15 mouse cellular contexts compared by ENCODE assay signal in genomic region chr14:121592356-121592755, GRCm38 (mm10).
DNase-seq lines count a peak whose midpoint lies in the region; ATAC-seq and TF ChIP-seq lines count a peak whose summit lies in the region.
"Had no signal": no experiment of that assay in that cellular context is flagged by ENCODE, and none has a peak within 500 bp of the region (broad histone marks: within the 10 kb centered on the region; RNA-seq: fewer than 3 reads in every experiment).

No protein-coding gene starts in this region.

- no peaks in the 10 kb centered on the region for H3K9me3 ChIP-seq in heart, embryonic 12.5 days (replicated peaks)
- no peaks in the 10 kb centered on the region for H3K9me3 ChIP-seq in midbrain, embryonic 12.5 days
- H3K9me3 ChIP-seq in midbrain, embryonic 13.5 days, result no peaks in the 10 kb centered on the region
- no peaks in the 10 kb centered on the region for H3K9me3 ChIP-seq in intestine, postnatal 0 days (ENCODE audit: control insufficient read depth)
- H3K9me3 ChIP-seq: forebrain, embryonic 10.5 days; limb, embryonic 10.5 days; liver, embryonic 15.5 days had no signal

- no peaks in the 10 kb centered on the region for H3K27me3 ChIP-seq in heart, embryonic 12.5 days (replicated peaks)
- no peaks in the 10 kb centered on the region for H3K27me3 ChIP-seq in midbrain, embryonic 12.5 days
- H3K27me3 ChIP-seq in midbrain, embryonic 13.5 days, result no peaks in the 10 kb centered on the region
- no peaks in the 10 kb centered on the region for H3K27me3 ChIP-seq in intestine, postnatal 0 days (replicated peaks; ENCODE audit: control insufficient read depth, insufficient read depth, low read length)
- H3K27me3 ChIP-seq: liver, embryonic 15.5 days had no signal

- no peak for TF ChIP-seq CTCF in layer of hippocampus, adult 2 months (conservative IDR thresholded peaks at IDR 0.05)
- TF ChIP-seq CTCF in intestine, postnatal 0 days (IDR thresholded peaks at IDR 0.05; ENCODE audit: low read depth), result 0 out of 2 replicates have a peak, but pooled peaks have one; percentile 3

- DNase-seq in heart, adult 8-10 months (ENCODE audit: low spot score), result no peak
- no peak for DNase-seq in layer of hippocampus, adult 2 months (ENCODE audit: low spot score in 2 of 2)
- no peak for DNase-seq in layer of hippocampus, adult 9-10 months (ENCODE audit: low spot score)
- DNase-seq in thymus, postnatal 0 days (ENCODE audit: low spot score), result no peak
- DNase-seq: cerebellum, adult 11 months; gastrocnemius, postnatal 36 days; kidney, adult 11 months; spleen, adult 18-20 months had no signal

- H3K36me3 ChIP-seq in heart, embryonic 12.5 days, result no peaks in the 10 kb centered on the region
- H3K36me3 ChIP-seq in midbrain, embryonic 12.5 days, result no peaks in the 10 kb centered on the region
- no peaks in the 10 kb centered on the region for H3K36me3 ChIP-seq in midbrain, embryonic 13.5 days
- H3K36me3 ChIP-seq in intestine, postnatal 0 days (ENCODE audit: control insufficient read depth, insufficient read depth), result peaks cover 33% of the 10 kb centered on the region
- H3K36me3 ChIP-seq: forebrain, embryonic 10.5 days; limb, embryonic 10.5 days; liver, embryonic 15.5 days had no signal

- no peak overlapping the region for H3K9ac ChIP-seq in heart, embryonic 12.5 days
- no peak overlapping the region for H3K9ac ChIP-seq in midbrain, embryonic 12.5 days (replicated peaks)
- no peak overlapping the region for H3K9ac ChIP-seq in midbrain, embryonic 13.5 days (replicated peaks)
- no peak overlapping the region for H3K9ac ChIP-seq in intestine, postnatal 0 days (ENCODE audit: low read depth, low read length)
- H3K9ac ChIP-seq: liver, embryonic 15.5 days had no signal

- peaks cover 32% of the 10 kb centered on the region for H3K4me1 ChIP-seq in heart, embryonic 12.5 days (replicated peaks)
- H3K4me1 ChIP-seq in midbrain, embryonic 12.5 days, result peaks cover 10% of the 10 kb centered on the region; the same call in 1 of the 2 replicates
- peaks cover 10% of the 10 kb centered on the region; the same call in 1 of the 2 replicates for H3K4me1 ChIP-seq in midbrain, embryonic 13.5 days (replicated peaks)
- no peaks in the 10 kb centered on the region for H3K4me1 ChIP-seq in intestine, postnatal 0 days (replicated peaks; ENCODE audit: control insufficient read depth, insufficient read depth, low read length)

- peak overlapping the region; percentile 28; the same call in 1 of the 2 replicates for H3K27ac ChIP-seq in heart, embryonic 12.5 days (ENCODE audit: poor library complexity, severe bottlenecking)
- H3K27ac ChIP-seq in layer of hippocampus, adult 2 months, result peak overlapping the region; percentile 79
- H3K27ac ChIP-seq in midbrain, embryonic 12.5 days (replicated peaks), result no peak overlapping the region
- no peak overlapping the region for H3K27ac ChIP-seq in midbrain, embryonic 13.5 days
- H3K27ac ChIP-seq in intestine, postnatal 0 days (ENCODE audit: low read depth, low read length), result no peak overlapping the region
- H3K27ac ChIP-seq: forebrain, embryonic 10.5 days; liver, embryonic 15.5 days had no signal

- ATAC-seq in heart, embryonic 12.5 days (ENCODE audit: insufficient number of reproducible peaks, low FRiP score), result no peak
- 0 out of 2 replicates have a peak, but pooled peaks have one; percentile 39 for ATAC-seq in midbrain, embryonic 12.5 days (ENCODE audit: low FRiP score, low read depth)
- no peak for ATAC-seq in midbrain, embryonic 13.5 days
- no peak for ATAC-seq in intestine, postnatal 0 days

- no peak overlapping the region for H3K4me3 ChIP-seq in heart, embryonic 12.5 days
- H3K4me3 ChIP-seq in layer of hippocampus, adult 2 months, result no peak overlapping the region
- no peak overlapping the region for H3K4me3 ChIP-seq in midbrain, embryonic 12.5 days
- H3K4me3 ChIP-seq in midbrain, embryonic 13.5 days (replicated peaks), result no peak overlapping the region
- H3K4me3 ChIP-seq in intestine, postnatal 0 days (ENCODE audit: low read depth, low read length), result no peak overlapping the region
- H3K4me3 ChIP-seq: forebrain, embryonic 10.5 days; limb, embryonic 10.5 days; liver, embryonic 15.5 days had no signal

- H3K4me2 ChIP-seq in heart, embryonic 12.5 days, result no peak overlapping the region
- no peak overlapping the region for H3K4me2 ChIP-seq in midbrain, embryonic 12.5 days (replicated peaks)
- H3K4me2 ChIP-seq in midbrain, embryonic 13.5 days (replicated peaks), result no peak overlapping the region
- H3K4me2 ChIP-seq in intestine, postnatal 0 days (replicated peaks; ENCODE audit: low read depth), result no peak overlapping the region
- H3K4me2 ChIP-seq: liver, embryonic 15.5 days had no signal

- WGBS in heart, embryonic 12.5 days, result 50% methylated on average over 9 of the region's 9 CpGs
- 64% methylated on average over 9 of the region's 9 CpGs for WGBS in midbrain, embryonic 12.5 days
- 51% methylated on average over 9 of the region's 9 CpGs for WGBS in midbrain, embryonic 13.5 days
- WGBS in intestine, postnatal 0 days, result 65% methylated on average over 9 of the region's 9 CpGs

Comparison
In these comparisons a context has a peak if more than half of its experiments do, and no peak if none do; other contexts are left out.
1. H3K27ac ChIP-seq: peak in heart, embryonic 12.5 days (single experiment) and layer of hippocampus, adult 2 months (single experiment); none in midbrain, embryonic 12.5 days (single experiment), midbrain, embryonic 13.5 days (single experiment) and intestine, postnatal 0 days (single experiment).